Mouse (Mus musculus) spleen, postnatal 14 days (tissue): ENCODE results near the gene Tas2r134.

Source experiments
- DNase-seq, 2 experiments: peaks; one replicate each; pipeline ENCODE4 v3.0.0; 2021 to 2022; ENCODE audit warnings: low spot score in 2 of 2

Gene Tas2r134

DNA sequence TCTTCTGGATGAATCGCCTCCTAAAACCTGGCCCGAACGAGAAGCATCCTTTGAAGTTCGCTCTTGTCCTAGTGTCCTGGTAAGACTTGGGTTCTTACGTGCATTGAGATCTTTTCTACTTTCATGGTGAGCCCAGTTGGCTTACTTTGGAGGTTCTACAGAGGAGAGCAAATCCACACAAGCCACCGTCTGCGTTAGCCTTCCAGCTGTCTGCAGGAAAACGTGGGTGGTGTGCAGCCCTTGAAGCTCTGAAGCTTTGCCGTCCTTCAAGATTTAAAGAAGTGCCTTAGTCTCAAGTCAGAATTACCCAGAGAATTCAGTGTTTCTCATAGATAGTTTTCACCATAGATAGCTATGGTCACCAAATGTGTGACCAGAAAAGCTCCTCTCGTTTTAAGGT is 24.8 kb downstream of the Tas2r134 start:
- no peak for DNase-seq

GRCm38 (mm10) chr2:51657684-51658083 is 30.4 kb downstream of the Tas2r134 start:
- DNase-seq, result no peak

- no peak for DNase-seq
These were observed 31.0 kb downstream of the Tas2r134 start for GRCm38 (mm10) chr2:51658288-51658687.

- no peak for DNase-seq
These were observed 47.0 kb downstream of the Tas2r134 start for GRCm38 (mm10) chr2:51674321-51674720.
